Mouse (Mus musculus): ENCODE results near the gene Slc16a13.

DNA sequence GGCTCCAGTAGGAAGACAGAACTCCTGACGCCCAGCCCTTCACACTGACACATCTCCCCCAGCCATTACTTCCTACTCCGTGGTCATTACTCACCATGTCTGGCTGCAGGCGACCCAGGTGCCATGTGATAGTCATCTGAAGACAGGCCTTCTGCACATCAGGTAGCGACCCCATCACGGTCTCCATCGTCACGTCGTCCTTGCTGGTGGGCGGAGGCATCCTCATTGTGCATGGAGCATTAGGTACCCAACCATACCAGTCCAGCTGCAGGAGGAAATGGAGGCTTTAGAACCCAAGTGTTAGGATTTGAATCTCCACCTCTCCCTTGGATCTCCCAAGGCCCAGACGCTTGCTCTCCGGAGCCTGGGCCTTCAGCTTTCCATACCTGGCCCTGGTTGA lies 21.7 kb upstream of the Slc16a13 start:
- TF ChIP-seq CTCF (IDR thresholded peaks at IDR 0.05; ENCODE audit: insufficient read depth, low read depth, low read length): no peak
- TF ChIP-seq POLR2A (IDR thresholded peaks at IDR 0.05; ENCODE audit: insufficient read depth, low read depth, low read length): no peak
